Mouse (Mus musculus) G1E (cell line): ENCODE data around the gene Blm.

Source experiments
- CTCF ChIP-seq: IDR thresholded peaks from 2 replicates; pipeline ENCODE4 v1.5.1; 2012; ENCODE audit warnings: low read depth, low read length, inconsistent platforms, mixed read lengths
- GATA1 ChIP-seq: IDR thresholded peaks from 2 replicates; pipeline ENCODE4 v1.6.1; 2012; ENCODE audit warnings: borderline replicate concordance, low read length, inconsistent platforms, mixed read lengths
- POLR2AphosphoS5 ChIP-seq: IDR thresholded peaks from 2 replicates; pipeline ENCODE4 v1.6.1; 2012; ENCODE audit warnings: low read depth, low read length, inconsistent platforms; ENCODE audit not compliant: insufficient replicate concordance
- TAL1 ChIP-seq: conservative IDR thresholded peaks from 2 replicates; pipeline ENCODE4 v1.6.1; 2012; ENCODE audit warnings: low read depth, low read length, inconsistent platforms, mixed read lengths

GRCm38 (mm10) chr7:80451550-80452232 lies 83.2 kb downstream of the Blm start:
- TF ChIP-seq CTCF (no peak), GATA1 (no peak), TAL1 (no peak), POLR2AphosphoS5 (no peak)
